Mouse (Mus musculus): ENCODE measurements around the gene Ltbp3.

The Ltbp3 gene

GRCm38 (mm10) chr19:5740320-5741317 is at the start of gene Ltbp3:
Gene Ltbp3 (plus strand): TSS chr19:5740904.
- DNase-seq, result peak; percentile 71

GRCm38 (mm10) chr19:5691601-5692000 is 49.1 kb upstream of the Ltbp3 start:
- DNase-seq, result no peak

- DNase-seq, result no peak
Measured at GRCm38 (mm10) chr19:5692086-5692912, 48.4 kb upstream of the Ltbp3 start.

- no peak for DNase-seq
Measured at GRCm38 (mm10) chr19:5692913-5693396, 47.7 kb upstream of the Ltbp3 start.

GRCm38 (mm10) chr19:5693801-5694200 is 46.9 kb upstream of the Ltbp3 start:
- no peak for DNase-seq

- DNase-seq, result no peak
Measured at GRCm38 (mm10) chr19:5695849-5696462, 44.7 kb upstream of the Ltbp3 start.

GRCm38 (mm10) chr19:5704163-5704800 is 36.4 kb upstream of the Ltbp3 start, which contains the start of gene Kcnk7:
Gene Kcnk7 (plus strand): TSS chr19:5704367.
- DNase-seq, result no peak

GRCm38 (mm10) chr19:5704801-5705571 is 35.7 kb upstream of the Ltbp3 start:
- DNase-seq, result no peak

GRCm38 (mm10) chr19:5710068-5710467 is 30.6 kb upstream of the Ltbp3 start:
- DNase-seq, result no peak

GRCm38 (mm10) chr19:5710581-5710980 is 30.1 kb upstream of the Ltbp3 start:
- DNase-seq, result no peak

GRCm38 (mm10) chr19:5711218-5711617 is 29.5 kb upstream of the Ltbp3 start:
- peak; percentile 64 for DNase-seq

- no peak for DNase-seq
Measured at GRCm38 (mm10) chr19:5711907-5712460, 28.7 kb upstream of the Ltbp3 start.

GRCm38 (mm10) chr19:5713255-5713654 is 27.4 kb upstream of the Ltbp3 start:
- DNase-seq, result no peak

- no peak for DNase-seq
Measured at GRCm38 (mm10) chr19:5713730-5714129, 27.0 kb upstream of the Ltbp3 start.

GRCm38 (mm10) chr19:5715793-5716688 is 24.7 kb upstream of the Ltbp3 start:
- peak; percentile 57 for DNase-seq

GRCm38 (mm10) chr19:5716955-5717354 is 23.7 kb upstream of the Ltbp3 start:
- DNase-seq, result no peak

- DNase-seq, result no peak
Measured at GRCm38 (mm10) chr19:5721233-5721632, 19.5 kb upstream of the Ltbp3 start.

GRCm38 (mm10) chr19:5722848-5723425 is 17.8 kb upstream of the Ltbp3 start:
- DNase-seq, result no peak

- no peak for DNase-seq
Measured at GRCm38 (mm10) chr19:5723934-5724548, 16.7 kb upstream of the Ltbp3 start.
